Mouse (Mus musculus): ENCODE results near the gene Arid1b.

- TF ChIP-seq CTCF (conservative IDR thresholded peaks at IDR 0.05; ENCODE audit: low read length) (no peak), NANOG (IDR thresholded peaks at IDR 0.05; ENCODE audit: borderline replicate concordance, low read length) (no peak), POU5F1 (IDR thresholded peaks at IDR 0.05; ENCODE audit: borderline replicate concordance, low read length) (no peak)
Measured at GRCm38 (mm10) chr17:5134271-5134670, 140.1 kb downstream of the Arid1b start.

Measured in E14TG2a.4 (cell line).